Mouse (Mus musculus): ENCODE results near the gene Olfr1418. TPM values are rescaled to one million over a fixed set of nuclear protein-coding genes. Genes with fewer than 3 reads are reported as not detected.
"Not testable (repeated sequence)": the region's sequence is repeated elsewhere in the genome, so short reads cannot be mapped to it uniquely, and the experiment has no call there.

Olfr1418 gene
- polyA plus RNA-seq (2014; fragmentation: Nextera tagmentation; extraction: Ambion mirVana): not detected in 2 replicates

- Histone ChIP-seq H3K36me3 (ENCODE audit: control insufficient read depth, insufficient read depth, low read length) (no peaks in the 10 kb centered on the region), H3K4me2 (no peak within 1 kb of the TSS), H3K9ac (ENCODE audit: low read length) (no peak within 1 kb of the TSS), H3K4me1 (ENCODE audit: control insufficient read depth, insufficient read depth, low read length) (no peaks in the 10 kb centered on the region), H3K27ac (ENCODE audit: low read depth, low read length) (no peak within 1 kb of the TSS), H3K9me3 (ENCODE audit: control insufficient read depth, low read length) (no peaks in the 10 kb centered on the region), H3K27me3 (ENCODE audit: control insufficient read depth, insufficient read depth, low read length) (no peaks in the 10 kb centered on the region), H3K4me3 (ENCODE audit: low read depth, low read length) (no peak within 1 kb of the TSS)
- no peak for DNase-seq (ENCODE audit: low spot score, missing footprints)
- ATAC-seq (ENCODE audit: low FRiP score): no peak
- WGBS: 100% methylated on average over 1 of the region's 1 CpGs
These were observed at the start of gene Olfr1418 for GRCm38 (mm10) chr19:11860966-11861365. Gene Olfr1418 (minus strand): TSS chr19:11861066.

- H3K4me1 ChIP-seq (ENCODE audit: control insufficient read depth, insufficient read depth, low read length): no peaks in the 10 kb centered on the region
- no peak for ATAC-seq (ENCODE audit: low FRiP score)
- H3K4me3 ChIP-seq (ENCODE audit: low read depth, low read length): no peak within 1 kb of the TSS
- no peak within 1 kb of the TSS for H3K27ac ChIP-seq (ENCODE audit: low read depth, low read length)
- no peaks in the 10 kb centered on the region for H3K27me3 ChIP-seq (ENCODE audit: control insufficient read depth, insufficient read depth, low read length)
- H3K36me3 ChIP-seq (ENCODE audit: control insufficient read depth, insufficient read depth, low read length): no peaks in the 10 kb centered on the region
- H3K9ac ChIP-seq (ENCODE audit: low read length): no peak within 1 kb of the TSS
- H3K4me2 ChIP-seq: no peak within 1 kb of the TSS
- no peak for DNase-seq (ENCODE audit: low spot score, missing footprints)
- WGBS: 45% methylated on average over 1 of the region's 1 CpGs
- H3K9me3 ChIP-seq (ENCODE audit: control insufficient read depth, low read length): no peaks in the 10 kb centered on the region
These were observed 25.4 kb upstream of the Olfr1418 start, which contains the start of gene Olfr1420 for GRCm38 (mm10) chr19:11886265-11886664. Gene Olfr1420 (plus strand): TSS chr19:11886565.

- H3K9me3 ChIP-seq (ENCODE audit: control insufficient read depth, low read length); H3K9ac ChIP-seq (ENCODE audit: low read length); H3K27me3 ChIP-seq (ENCODE audit: control insufficient read depth, insufficient read depth, low read length); H3K36me3 ChIP-seq (ENCODE audit: control insufficient read depth, insufficient read depth, low read length); DNase-seq (ENCODE audit: low spot score, missing footprints); H3K4me1 ChIP-seq (ENCODE audit: control insufficient read depth, insufficient read depth, low read length); H3K4me2 ChIP-seq; ATAC-seq (ENCODE audit: low FRiP score); H3K27ac ChIP-seq (ENCODE audit: low read depth, low read length); H3K4me3 ChIP-seq (ENCODE audit: low read depth, low read length): not testable (repeated sequence)
- 68% methylated on average over 22 of the region's 22 CpGs for WGBS
These were observed 17.5 kb upstream of the Olfr1418 start for GRCm38 (mm10) chr19:11878404-11878803.

GRCm38 (mm10) chr19:11875006-11875405 is 14.1 kb upstream of the Olfr1418 start, which contains the start of gene Olfr1419:
Gene Olfr1419 (minus strand): TSS chr19:11875106.
- 70% methylated on average over 1 of the region's 1 CpGs for WGBS
- H3K27ac ChIP-seq (ENCODE audit: low read depth, low read length): no peak within 1 kb of the TSS
- H3K4me1 ChIP-seq (ENCODE audit: control insufficient read depth, insufficient read depth, low read length): no peaks in the 10 kb centered on the region
- ATAC-seq (ENCODE audit: low FRiP score) (no peak), DNase-seq (ENCODE audit: low spot score, missing footprints) (no peak)
- no peak within 1 kb of the TSS for H3K9ac ChIP-seq (ENCODE audit: low read length)
- no peaks in the 10 kb centered on the region for H3K27me3 ChIP-seq (ENCODE audit: control insufficient read depth, insufficient read depth, low read length)
- no peak within 1 kb of the TSS for H3K4me2 ChIP-seq
- no peak within 1 kb of the TSS for H3K4me3 ChIP-seq (ENCODE audit: low read depth, low read length)
- H3K36me3 ChIP-seq (ENCODE audit: control insufficient read depth, insufficient read depth, low read length): no peaks in the 10 kb centered on the region
- H3K9me3 ChIP-seq (ENCODE audit: control insufficient read depth, low read length): no peaks in the 10 kb centered on the region

- no peak overlapping the region for H3K4me3 ChIP-seq (ENCODE audit: low read depth, low read length)
- no peak for ATAC-seq (ENCODE audit: low FRiP score)
- DNase-seq (ENCODE audit: low spot score, missing footprints): no peak
- H3K27ac ChIP-seq (ENCODE audit: low read depth, low read length): no peak overlapping the region
- no peaks in the 10 kb centered on the region for H3K27me3 ChIP-seq (ENCODE audit: control insufficient read depth, insufficient read depth, low read length)
- no peaks in the 10 kb centered on the region for H3K36me3 ChIP-seq (ENCODE audit: control insufficient read depth, insufficient read depth, low read length)
- 71% methylated on average over 2 of the region's 2 CpGs for WGBS
- H3K4me1 ChIP-seq (ENCODE audit: control insufficient read depth, insufficient read depth, low read length): no peaks in the 10 kb centered on the region
- H3K9me3 ChIP-seq (ENCODE audit: control insufficient read depth, low read length): no peaks in the 10 kb centered on the region
- H3K9ac ChIP-seq (ENCODE audit: low read length): no peak overlapping the region
- no peak overlapping the region for H3K4me2 ChIP-seq
These were observed 7.0 kb upstream of the Olfr1418 start for GRCm38 (mm10) chr19:11867837-11868236.

GRCm38 (mm10) chr19:11856506-11856905 is 4.4 kb downstream of the Olfr1418 start:
- Histone ChIP-seq H3K9ac (ENCODE audit: low read length) (no peak overlapping the region), H3K27me3 (ENCODE audit: control insufficient read depth, insufficient read depth, low read length) (no peaks in the 10 kb centered on the region), H3K4me1 (ENCODE audit: control insufficient read depth, insufficient read depth, low read length) (no peaks in the 10 kb centered on the region), H3K36me3 (ENCODE audit: control insufficient read depth, insufficient read depth, low read length) (no peaks in the 10 kb centered on the region), H3K4me3 (ENCODE audit: low read depth, low read length) (no peak overlapping the region), H3K9me3 (ENCODE audit: control insufficient read depth, low read length) (no peaks in the 10 kb centered on the region), H3K27ac (ENCODE audit: low read depth, low read length) (no peak overlapping the region), H3K4me2 (no peak overlapping the region)
- no peak for DNase-seq (ENCODE audit: low spot score, missing footprints)
- 81% methylated on average over 6 of the region's 6 CpGs for WGBS
- no peak for ATAC-seq (ENCODE audit: low FRiP score)

- Histone ChIP-seq H3K27ac (ENCODE audit: low read depth, low read length) (no peak overlapping the region), H3K36me3 (ENCODE audit: control insufficient read depth, insufficient read depth, low read length) (no peaks in the 10 kb centered on the region), H3K4me1 (ENCODE audit: control insufficient read depth, insufficient read depth, low read length) (no peaks in the 10 kb centered on the region), H3K4me3 (ENCODE audit: low read depth, low read length) (no peak overlapping the region), H3K27me3 (ENCODE audit: control insufficient read depth, insufficient read depth, low read length) (no peaks in the 10 kb centered on the region), H3K9ac (ENCODE audit: low read length) (no peak overlapping the region), H3K9me3 (ENCODE audit: control insufficient read depth, low read length) (no peaks in the 10 kb centered on the region), H3K4me2 (no peak overlapping the region)
- DNase-seq (ENCODE audit: low spot score, missing footprints) (no peak), ATAC-seq (ENCODE audit: low FRiP score) (no peak)
- WGBS: 90% methylated on average over 2 of the region's 2 CpGs
These were observed 6.0 kb downstream of the Olfr1418 start for GRCm38 (mm10) chr19:11854821-11855220.

- Histone ChIP-seq H3K4me3 (ENCODE audit: low read depth, low read length) (no peak overlapping the region), H3K27ac (ENCODE audit: low read depth, low read length) (no peak overlapping the region), H3K9ac (ENCODE audit: low read length) (no peak overlapping the region), H3K36me3 (ENCODE audit: control insufficient read depth, insufficient read depth, low read length) (no peaks in the 10 kb centered on the region), H3K4me1 (ENCODE audit: control insufficient read depth, insufficient read depth, low read length) (no peaks in the 10 kb centered on the region), H3K4me2 (no peak overlapping the region), H3K27me3 (ENCODE audit: control insufficient read depth, insufficient read depth, low read length) (no peaks in the 10 kb centered on the region), H3K9me3 (ENCODE audit: control insufficient read depth, low read length) (no peaks in the 10 kb centered on the region)
- 85% methylated on average over 4 of the region's 4 CpGs for WGBS
- no peak for ATAC-seq (ENCODE audit: low FRiP score)
- DNase-seq (ENCODE audit: low spot score, missing footprints): no peak
These were observed 8.2 kb downstream of the Olfr1418 start for GRCm38 (mm10) chr19:11852652-11853051.

- H3K9ac ChIP-seq (ENCODE audit: low read length): no peak overlapping the region
- H3K9me3 ChIP-seq (ENCODE audit: control insufficient read depth, low read length): no peaks in the 10 kb centered on the region
- no peak overlapping the region for H3K4me3 ChIP-seq (ENCODE audit: low read depth, low read length)
- DNase-seq (ENCODE audit: low spot score, missing footprints) (no peak), ATAC-seq (ENCODE audit: low FRiP score) (no peak)
- H3K4me2 ChIP-seq: no peak overlapping the region
- H3K4me1 ChIP-seq (ENCODE audit: control insufficient read depth, insufficient read depth, low read length): no peaks in the 10 kb centered on the region
- H3K27me3 ChIP-seq (ENCODE audit: control insufficient read depth, insufficient read depth, low read length): no peaks in the 10 kb centered on the region
- no peak overlapping the region for H3K27ac ChIP-seq (ENCODE audit: low read depth, low read length)
- WGBS: 77% methylated on average over 4 of the region's 4 CpGs
- no peaks in the 10 kb centered on the region for H3K36me3 ChIP-seq (ENCODE audit: control insufficient read depth, insufficient read depth, low read length)
These were observed 14.5 kb downstream of the Olfr1418 start for GRCm38 (mm10) chr19:11846333-11846732.
